In genomic region chr4:134128983-134129362, GRCm38 (mm10) we compare ENCODE assay signal across 7 mouse cellular contexts. TPM values are rescaled to one million over a fixed set of nuclear protein-coding genes. Genes with fewer than 3 reads are reported as not detected.
DNase-seq lines count a peak whose midpoint lies in the region; ATAC-seq and TF ChIP-seq lines count a peak whose summit lies in the region.

No protein-coding gene starts in this region.

- H3K4me3 ChIP-seq in C2C12 (ENCODE audit: insufficient read depth, poor library complexity, severe bottlenecking) = peak overlapping the region; percentile 64
- H3K4me3 ChIP-seq in limb, embryonic 12.5 days (replicated peaks) = peak overlapping the region; percentile 86
- H3K4me3 ChIP-seq in midbrain, embryonic 16.5 days (ENCODE audit: low read depth, low read length) = peak overlapping the region; percentile 87

- peaks cover 5% of the 10 kb centered on the region for H3K36me3 ChIP-seq in C2C12 (ENCODE audit: control insufficient read depth, insufficient read depth)
- H3K36me3 ChIP-seq in limb, embryonic 12.5 days = peaks cover 40% of the 10 kb centered on the region; the same call in 1 of the 2 replicates
- H3K36me3 ChIP-seq in midbrain, embryonic 16.5 days (ENCODE audit: control insufficient read depth, insufficient read depth, low read length) = peaks cover 5% of the 10 kb centered on the region; the same call in 1 of the 2 replicates

- H3K27me3 ChIP-seq in C2C12 (ENCODE audit: control insufficient read depth, insufficient read depth, insufficient read length) = no peaks in the 10 kb centered on the region
- H3K27me3 ChIP-seq in limb, embryonic 12.5 days = no peaks in the 10 kb centered on the region
- H3K27me3 ChIP-seq in midbrain, embryonic 16.5 days (ENCODE audit: control insufficient read depth, insufficient read depth, low read depth, low read length) = no peaks in the 10 kb centered on the region

- peak overlapping the region; percentile 91 for H3K27ac ChIP-seq in limb, embryonic 12.5 days
- peak overlapping the region; percentile 82 for H3K27ac ChIP-seq in midbrain, embryonic 16.5 days (ENCODE audit: low read length)

- no peaks in the 10 kb centered on the region for H3K9me3 ChIP-seq in limb, embryonic 12.5 days
- H3K9me3 ChIP-seq in midbrain, embryonic 16.5 days (replicated peaks; ENCODE audit: control insufficient read depth, low read length, poor library complexity, severe bottlenecking) = no peaks in the 10 kb centered on the region

- H3K79me3 ChIP-seq in C2C12 (ENCODE audit: low read depth) = peaks cover 8% of the 10 kb centered on the region

- peak; percentile 18; the same call in 1 of the 2 replicates for ATAC-seq in erythroid progenitor cell, adult 5-6 weeks (replicated peaks; ENCODE audit: low FRiP score, poor library complexity, severe bottlenecking)
- ATAC-seq in limb, embryonic 12.5 days (ENCODE audit: insufficient number of reproducible peaks, insufficient read depth, low FRiP score, low TSS enrichment, low read depth) = peak; percentile 57
- ATAC-seq in midbrain, embryonic 16.5 days = peak; percentile 57

- H3K79me2 ChIP-seq in C2C12 (ENCODE audit: control insufficient read depth, insufficient read depth) = peaks cover 17% of the 10 kb centered on the region

- peak overlapping the region; percentile 59 for H3ac ChIP-seq in C2C12 (ENCODE audit: control insufficient read depth, insufficient read length, low read depth)

- H3K4me1 ChIP-seq in limb, embryonic 12.5 days (replicated peaks) = peaks cover 31% of the 10 kb centered on the region
- H3K4me1 ChIP-seq in midbrain, embryonic 16.5 days (ENCODE audit: control insufficient read depth, insufficient read depth, low read length) = peaks cover 18% of the 10 kb centered on the region

- H3K9ac ChIP-seq in limb, embryonic 12.5 days (replicated peaks) = peak overlapping the region; percentile 82
- H3K9ac ChIP-seq in midbrain, embryonic 16.5 days (ENCODE audit: low read depth, low read length) = peak overlapping the region; percentile 91

- under 1% methylated on average over 14 of the region's 14 CpGs for WGBS in limb, embryonic 12.5 days
- 2% methylated on average over 14 of the region's 14 CpGs for WGBS in midbrain, embryonic 16.5 days

- no peak for TF ChIP-seq CTCF in C2C12 (IDR thresholded peaks at IDR 0.05; ENCODE audit: control insufficient read depth, insufficient read depth, insufficient read length)

- DNase-seq in B cell, adult 2 months = peak; percentile 52 to 57
- no peak for DNase-seq in ovary, postnatal 10 days (ENCODE audit: low spot score)
- DNase-seq in gastrocnemius, adult 18-20 months (ENCODE audit: low spot score) = no peak

- peak overlapping the region; percentile 83 for H3K4me2 ChIP-seq in limb, embryonic 12.5 days
- H3K4me2 ChIP-seq in midbrain, embryonic 16.5 days (ENCODE audit: low read length) = peak overlapping the region; percentile 90

TF ChIP-seq in C2C12, 6 proteins besides CTCF, POLR2A, EP300 and RAD21:
- TF ChIP-seq MYOD1 (IDR thresholded peaks at IDR 0.05; ENCODE audit: control insufficient read depth, insufficient read length, low read depth) (no peak), USF1 (IDR thresholded peaks at IDR 0.05; ENCODE audit: low read depth) (no peak), MYOG (IDR thresholded peaks at IDR 0.05; ENCODE audit: control insufficient read depth, extremely low read depth, insufficient read length) (no peak), MAX (IDR thresholded peaks at IDR 0.05) (no peak), FOSL1 (IDR thresholded peaks at IDR 0.05; ENCODE audit: insufficient read depth, low read length, poor library complexity, severe bottlenecking) (no peak), CEBPB (IDR thresholded peaks at IDR 0.05; ENCODE audit: low read depth) (no peak)

RNA-seq across cellular contexts. Expression of gene Sh3bgrl3, which starts 0.4 kb away (rescaled TPM):
- 375 TPM for polyA plus RNA-seq in C2C12 (2012; fragmentation: generic; extraction: Trizol)
- total RNA-seq in erythroid progenitor cell, adult 5-6 weeks (2015; ENCODE audit: low replicate concordance) = 129 and 180 TPM in 2 replicates
- 22.6 and 67.0 TPM in 2 replicates for total RNA-seq in erythroid progenitor cell, adult 5-6 weeks (2017; ENCODE audit: low replicate concordance)
- polyA plus RNA-seq in limb, embryonic 12.5 days (2016; fragmentation: Nextera tagmentation; extraction: Ambion mirVana) = 318 and 336 TPM in 2 replicates
- 421 and 430 TPM in 2 replicates for polyA plus RNA-seq in midbrain, embryonic 16.5 days (2015; fragmentation: Nextera tagmentation; extraction: Ambion mirVana)
- total RNA-seq in gastrocnemius, adult 18-20 months (2021) = 10 to 100 TPM; 14.1 to 19.8 TPM

RNA-seq across cellular contexts. Expression of gene Ubxn11, which starts 26.6 kb away (rescaled TPM):
- 0.80 TPM for polyA plus RNA-seq in C2C12 (2012; fragmentation: generic; extraction: Trizol)
- not detected in 2 replicates for total RNA-seq in erythroid progenitor cell, adult 5-6 weeks (2015; ENCODE audit: low replicate concordance)
- 4.5 TPM in 1 of 2 replicates, not detected in the other for total RNA-seq in erythroid progenitor cell, adult 5-6 weeks (2017; ENCODE audit: low replicate concordance)
- polyA plus RNA-seq in limb, embryonic 12.5 days (2016; fragmentation: Nextera tagmentation; extraction: Ambion mirVana) = 9.6 and 10.4 TPM in 2 replicates
- 18.4 and 19.0 TPM in 2 replicates for polyA plus RNA-seq in midbrain, embryonic 16.5 days (2015; fragmentation: Nextera tagmentation; extraction: Ambion mirVana)
- 1 to 10 TPM; 1.3 to 1.6 TPM for total RNA-seq in gastrocnemius, adult 18-20 months (2021)

RNA-seq across cellular contexts. Expression of gene Cd52, which starts 34.1 kb away (rescaled TPM):
- polyA plus RNA-seq in C2C12 (2012; fragmentation: generic; extraction: Trizol) = not detected
- 157 and 288 TPM in 2 replicates for total RNA-seq in erythroid progenitor cell, adult 5-6 weeks (2015; ENCODE audit: low replicate concordance)
- total RNA-seq in erythroid progenitor cell, adult 5-6 weeks (2017; ENCODE audit: low replicate concordance) = 103 and 211 TPM in 2 replicates
- 7.7 and 7.9 TPM in 2 replicates for polyA plus RNA-seq in limb, embryonic 12.5 days (2016; fragmentation: Nextera tagmentation; extraction: Ambion mirVana)
- 0.92 and 2.1 TPM in 2 replicates for polyA plus RNA-seq in midbrain, embryonic 16.5 days (2015; fragmentation: Nextera tagmentation; extraction: Ambion mirVana)
- under 1 TPM; 0.84 to 1.00 TPM for total RNA-seq in gastrocnemius, adult 18-20 months (2021)

RNA-seq across cellular contexts. Expression of gene Cep85, which starts 57.9 kb away (rescaled TPM):
- polyA plus RNA-seq in C2C12 (2012; fragmentation: generic; extraction: Trizol) = 11.2 TPM
- total RNA-seq in erythroid progenitor cell, adult 5-6 weeks (2015; ENCODE audit: low replicate concordance) = 91.4 and 93.3 TPM in 2 replicates
- 105 and 118 TPM in 2 replicates for total RNA-seq in erythroid progenitor cell, adult 5-6 weeks (2017; ENCODE audit: low replicate concordance)
- polyA plus RNA-seq in limb, embryonic 12.5 days (2016; fragmentation: Nextera tagmentation; extraction: Ambion mirVana) = 36.4 and 38.3 TPM in 2 replicates
- polyA plus RNA-seq in midbrain, embryonic 16.5 days (2015; fragmentation: Nextera tagmentation; extraction: Ambion mirVana) = 16.7 and 18.1 TPM in 2 replicates
- total RNA-seq in gastrocnemius, adult 18-20 months (2021) = 10 to 100 TPM; 58.4 to 80.2 TPM

Comparison
In these comparisons a context has a peak if more than half of its experiments do, and no peak if none do; other contexts are left out.
1. DNase-seq: peak in B cell, adult 2 months (2 of 2); none in ovary, postnatal 10 days (single experiment) and gastrocnemius, adult 18-20 months (single experiment).
2. Peak in every context shown above with its lines, with median percentiles within 50 percentile points of each other: H3K4me3 ChIP-seq and ATAC-seq.